Mouse (Mus musculus) layer of hippocampus, adult 9-10 months (tissue): ENCODE measurements at regions not wholly inside any gene's neighbourhood (a gene's known extent, or its start where the extent isn't known, plus 50 kb on each side); places are given as distances from the start of the nearest gene placed in this dataset.

ENCODE experiments used
- DNase-seq: peaks from one replicate; pipeline ENCODE4 v3.0.0; 2022; ENCODE audit warnings: low spot score

DNA sequence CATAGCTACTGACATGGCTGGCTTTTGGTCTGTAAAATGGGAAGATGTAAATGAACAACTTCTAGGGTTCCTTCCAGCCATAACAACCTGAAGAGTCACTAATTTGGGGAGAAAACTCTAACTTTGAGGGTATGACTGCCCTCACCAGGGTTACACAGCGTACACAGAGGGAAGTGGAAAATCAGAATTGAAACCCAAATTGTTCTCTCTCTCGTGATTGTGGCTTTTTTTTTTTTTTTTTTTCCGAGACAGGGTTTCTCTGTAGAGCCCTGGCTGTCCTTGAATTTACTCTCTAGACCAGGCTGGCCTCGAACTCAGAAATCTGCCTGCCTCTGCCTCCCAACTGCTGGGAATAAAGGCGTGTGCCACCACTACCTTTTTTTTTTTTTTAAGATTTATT lies 80.4 kb upstream of the Pmfbp1 start:
- no peak for DNase-seq

DNA sequence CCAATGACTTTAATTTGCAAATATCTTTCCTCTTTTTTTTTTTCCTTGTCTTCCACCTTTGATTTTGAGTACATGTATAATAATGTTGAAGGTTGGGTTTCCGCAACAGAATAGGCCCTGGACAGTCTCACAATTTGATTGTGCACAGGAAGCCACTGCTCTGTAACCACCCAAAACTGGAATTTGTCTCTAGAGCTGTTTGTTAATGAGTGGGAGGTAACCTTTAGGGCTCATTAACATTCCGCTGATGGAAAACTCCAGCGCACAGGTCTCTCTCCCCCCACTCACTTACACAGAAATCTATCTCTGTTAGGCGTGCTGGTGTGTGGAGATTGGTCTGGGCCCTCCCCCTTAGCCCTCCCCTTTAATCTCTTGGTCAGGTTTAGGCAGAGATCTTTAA lies 78.5 kb upstream of the Pmfbp1 start:
- DNase-seq, result no peak

DNA sequence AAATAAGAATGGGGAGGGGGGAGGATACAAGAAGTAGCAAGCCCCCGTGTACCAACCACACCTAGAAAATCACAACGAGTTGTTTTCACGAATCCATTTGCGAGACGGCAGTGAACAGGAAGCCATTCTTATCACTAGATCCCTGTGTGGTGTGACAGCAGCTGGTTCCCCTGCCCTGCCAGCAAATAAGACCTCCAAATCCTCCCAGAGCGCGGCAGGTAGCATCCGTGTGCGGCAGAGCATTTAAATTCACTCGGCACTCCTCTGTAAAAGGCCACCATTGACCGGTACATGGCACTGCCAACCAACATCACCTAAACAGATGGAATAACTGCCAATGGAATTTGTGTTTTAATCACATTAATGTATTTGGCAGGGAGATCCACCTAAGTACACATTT lies 77.9 kb upstream of the Pmfbp1 start:
- no peak for DNase-seq

DNA sequence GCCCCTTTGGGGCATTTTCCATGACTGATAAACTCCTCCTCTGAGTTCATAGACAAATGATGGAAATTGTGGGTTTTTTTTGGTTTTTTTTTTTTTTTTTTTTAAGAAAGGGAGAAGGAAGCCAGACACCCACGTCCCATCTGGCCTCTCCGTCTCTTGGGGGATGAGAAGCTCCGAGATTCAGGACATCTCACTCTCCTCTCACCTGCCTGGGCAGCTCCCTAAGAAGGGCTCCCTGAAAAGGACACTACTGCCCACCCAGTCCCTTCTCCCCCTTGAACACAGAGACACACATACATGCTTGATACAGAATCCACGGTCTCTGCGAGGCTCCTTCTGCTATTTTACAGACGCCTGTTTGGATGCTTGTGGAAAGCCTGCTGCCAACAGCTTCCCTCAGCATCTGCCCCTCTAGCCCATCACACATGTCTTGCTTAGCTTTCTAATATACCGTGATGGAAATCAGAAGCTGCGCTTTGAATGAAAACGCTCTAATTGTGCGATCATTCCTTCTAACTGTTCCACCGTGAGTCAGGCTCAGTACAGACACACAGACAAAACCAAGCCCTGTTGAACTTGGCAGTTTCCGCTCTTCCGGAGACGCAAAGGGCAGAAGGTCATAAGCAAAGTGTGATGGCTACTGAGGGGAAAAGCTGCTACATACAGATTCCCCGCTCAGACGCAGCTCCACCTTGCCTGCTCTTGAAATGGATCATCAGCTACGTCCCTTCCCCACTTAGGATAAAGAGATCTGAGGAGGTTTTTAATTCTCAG lies 77.3 kb upstream of the Pmfbp1 start:
- DNase-seq, result no peak

DNA sequence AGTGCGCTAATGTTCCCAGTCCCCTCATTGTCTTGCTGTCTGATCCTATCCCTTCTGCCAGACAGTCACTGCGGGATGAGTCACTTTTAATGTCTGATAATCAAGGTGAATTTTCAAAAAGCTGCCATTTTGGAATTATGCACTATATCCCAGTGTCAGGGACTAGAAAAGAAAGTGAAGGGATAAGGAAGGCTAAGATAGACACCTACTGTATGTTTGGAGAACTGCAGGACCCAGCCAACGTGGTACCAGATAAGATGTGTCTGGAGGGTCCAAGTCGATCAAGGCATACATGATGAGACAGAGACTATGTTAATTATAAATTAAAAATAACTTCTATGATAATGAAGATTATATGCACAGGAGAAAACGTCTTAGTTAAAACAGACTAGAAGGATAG lies 76.6 kb upstream of the Pmfbp1 start:
- DNase-seq, result peak; percentile 65

DNA sequence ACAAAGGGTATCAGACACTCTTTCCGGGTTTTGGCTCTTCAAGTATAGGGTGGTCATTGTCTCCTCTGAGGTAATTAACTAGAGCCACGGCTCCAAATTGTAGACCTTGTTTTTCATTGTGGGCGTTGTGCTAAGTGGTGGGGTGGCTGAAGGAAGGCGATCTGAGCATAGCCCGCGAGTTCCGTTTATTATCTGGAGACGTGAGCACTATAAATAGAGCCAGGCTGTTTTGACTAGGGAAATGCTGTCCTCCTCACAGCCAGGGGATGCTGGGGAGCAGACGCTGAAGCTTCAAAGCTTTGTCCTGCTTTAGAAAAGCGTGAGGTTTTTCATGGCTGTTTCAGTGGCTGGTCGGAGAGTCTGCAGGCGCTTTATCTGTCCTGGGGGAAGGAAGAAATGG lies 75.9 kb upstream of the Pmfbp1 start:
- no peak for DNase-seq

DNA sequence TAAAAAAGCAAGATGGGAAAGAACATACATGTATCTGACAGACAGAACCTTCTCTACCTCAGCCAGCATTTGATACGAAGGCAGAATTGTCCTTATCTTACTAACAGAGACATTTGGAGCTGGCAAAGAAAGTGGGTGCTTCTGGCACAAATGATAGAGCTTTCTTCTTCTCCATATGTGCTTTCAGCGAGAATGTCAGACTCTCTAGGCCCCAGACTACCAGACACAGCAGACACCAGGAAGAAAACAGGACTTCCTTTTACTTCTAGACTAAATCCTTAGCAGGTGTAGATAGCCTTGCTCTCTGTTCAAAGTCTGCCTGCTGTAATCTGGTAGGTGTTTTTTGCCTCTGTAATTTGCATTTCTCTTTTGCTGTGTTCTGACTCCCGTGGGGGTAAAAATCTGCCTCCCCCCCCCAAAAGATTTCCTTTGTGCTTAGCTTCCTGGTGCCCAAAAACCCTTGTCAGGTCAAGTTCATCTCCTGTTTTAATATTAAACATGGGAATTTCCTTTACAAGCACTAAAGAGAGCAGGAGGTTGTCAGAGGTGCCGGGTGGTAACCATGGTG lies 74.7 kb upstream of the Pmfbp1 start:
- DNase-seq, result no peak

DNA sequence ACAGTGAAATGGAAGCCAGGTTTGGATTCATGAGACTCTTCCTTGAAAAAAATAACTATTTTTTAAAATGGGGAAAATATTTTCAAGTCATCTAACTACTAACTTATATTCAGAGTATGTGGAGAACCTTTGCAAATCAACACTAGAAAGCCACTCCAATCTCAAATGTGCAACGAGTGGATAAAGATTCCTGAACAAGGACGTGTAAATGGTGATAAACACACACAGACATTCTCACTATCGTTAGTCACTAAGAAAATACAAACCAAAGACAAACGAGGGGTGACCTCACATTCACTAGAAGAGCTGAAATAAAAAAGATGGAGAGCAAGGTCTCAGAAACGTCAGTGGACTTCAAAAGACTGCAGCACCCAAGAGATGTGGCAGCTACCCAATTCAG lies 69.8 kb upstream of the Pmfbp1 start:
- DNase-seq, result no peak

DNA sequence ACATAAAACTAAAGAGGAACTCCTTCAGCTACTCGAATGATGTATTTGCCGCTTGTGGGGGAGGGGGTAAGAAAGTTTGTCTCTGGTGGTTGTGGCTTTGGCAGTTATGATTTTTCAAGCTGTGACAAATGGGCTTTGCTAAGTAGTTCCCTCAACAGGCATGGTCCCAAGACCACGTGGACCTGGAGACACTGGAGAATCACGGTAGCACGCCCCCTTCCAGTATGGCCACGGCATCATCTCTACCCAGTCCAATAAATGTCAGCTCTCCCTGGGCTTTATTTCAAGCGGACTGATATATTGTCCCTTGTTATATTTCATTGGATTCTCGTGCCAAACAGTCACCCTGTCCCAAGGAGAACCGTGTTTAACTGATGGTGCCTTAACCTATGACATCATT lies 65.3 kb upstream of the Pmfbp1 start:
- DNase-seq, result no peak

DNA sequence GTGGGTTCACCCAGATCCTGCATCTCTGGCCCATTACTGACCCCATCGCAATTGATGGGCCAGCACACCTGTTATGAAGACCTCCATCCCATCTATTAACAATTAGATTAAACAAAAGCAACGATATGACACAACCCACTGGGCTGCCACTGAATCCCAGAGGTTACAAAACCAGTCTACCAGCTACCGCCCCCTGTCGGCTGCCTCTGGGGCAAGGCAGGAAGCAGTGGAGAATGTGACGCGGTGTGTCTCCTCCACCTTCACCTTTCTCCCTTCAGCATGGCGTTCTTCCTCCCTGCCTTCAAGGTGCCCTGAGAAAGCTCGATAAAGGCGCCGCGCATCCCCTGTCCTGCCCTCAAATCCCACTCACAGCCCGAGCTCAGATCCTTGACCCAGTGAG lies 59.3 kb upstream of the Pmfbp1 start:
- DNase-seq, result no peak

DNA sequence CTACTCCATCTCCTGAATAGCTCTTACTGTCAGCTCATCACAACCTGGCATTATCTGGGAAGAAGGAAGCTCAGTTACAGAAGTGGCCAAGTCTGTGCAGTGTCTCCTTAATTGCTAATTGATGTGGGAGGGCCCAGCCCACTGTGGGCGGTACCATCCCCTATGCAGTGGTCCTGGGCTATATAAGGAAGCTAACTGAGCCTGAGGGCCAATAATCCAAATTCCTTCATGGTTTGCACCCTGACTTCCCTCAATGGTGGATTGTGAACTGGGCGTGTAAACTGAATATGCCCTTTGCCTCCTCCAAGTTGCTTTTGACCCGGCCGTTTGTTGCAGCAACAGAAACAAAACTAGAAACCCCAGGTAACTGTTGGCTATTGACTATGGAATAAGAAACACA lies 57.8 kb upstream of the Pmfbp1 start:
- DNase-seq, result no peak

DNA sequence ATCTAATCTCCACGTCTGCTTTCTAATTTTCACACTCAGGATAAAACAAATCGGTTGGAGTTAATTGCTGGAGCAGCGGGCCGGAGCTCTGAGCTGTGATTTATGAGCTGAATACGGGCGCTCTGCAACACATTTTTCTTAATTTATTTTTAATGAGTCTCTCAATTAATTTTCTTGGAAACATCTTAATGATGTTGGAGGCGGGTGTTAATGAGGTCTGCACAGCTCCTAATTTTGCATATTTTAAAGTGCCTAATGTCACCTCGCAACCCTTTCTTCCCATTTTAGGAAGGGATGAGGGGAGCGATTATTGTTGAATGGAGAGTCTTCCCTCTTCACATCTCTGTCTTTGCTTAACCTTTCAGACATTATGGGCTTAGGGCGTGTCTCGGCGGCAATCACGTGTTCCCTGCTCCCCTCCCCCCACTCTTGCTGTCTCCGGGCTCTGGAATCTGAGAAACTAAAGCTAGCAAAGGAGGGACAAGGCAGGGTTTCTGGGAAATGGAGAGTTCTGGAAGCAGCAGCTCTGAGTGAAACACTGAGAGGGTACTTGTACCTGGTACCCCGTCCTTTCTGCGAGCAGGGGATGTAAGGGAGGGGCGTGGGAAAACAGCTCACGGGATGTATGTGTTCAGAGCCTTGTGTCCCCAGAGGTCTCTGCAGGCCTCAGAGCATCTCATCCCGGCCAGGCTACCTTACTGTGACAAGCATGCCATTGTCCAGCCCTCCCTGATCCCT lies 56.8 kb upstream of the Pmfbp1 start:
- no peak for DNase-seq

DNA sequence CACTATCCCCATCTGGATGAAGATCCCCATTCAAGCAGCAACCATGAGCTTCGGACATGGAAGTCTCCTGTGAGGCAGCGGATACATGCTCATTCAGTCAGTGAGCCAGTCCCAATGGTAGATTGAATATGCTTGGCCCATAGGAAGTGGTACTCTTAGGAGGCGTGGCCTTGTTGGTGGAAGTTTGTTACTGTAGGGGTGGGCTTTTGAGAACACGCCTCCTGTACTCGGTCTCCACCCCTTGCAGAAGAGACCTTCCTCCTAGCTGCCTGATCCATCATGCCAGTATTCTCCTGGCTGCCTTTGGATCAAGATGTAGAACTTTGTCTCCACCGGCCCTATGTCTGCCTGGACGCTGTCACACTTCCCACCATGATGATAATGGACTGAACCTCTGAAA lies 55.3 kb upstream of the Pmfbp1 start:
- no peak for DNase-seq
